Mouse (Mus musculus) activated CD4-positive, CD25-positive, alpha-beta regulatory T cell, adult 4 months (primary cell): ENCODE results near the gene Sdk1. TPM values are rescaled to one million over a fixed set of nuclear protein-coding genes. Genes with fewer than 3 reads are reported as not detected.

Source experiments
- ATAC-seq: one replicate; pipeline ENCODE4 v1.8.0; 2017
- polyA plus RNA-seq, 2 experiments: library from polyadenylated mRNA; unstranded; fragments of 100-300 nt; shearing (Covaris generic); gene quantifications; one replicate each; pipeline ENCODE4 v1.2.1; 2017

Gene Sdk1
- polyA plus RNA-seq, 2 experiments from 2014 or later = 0.19 TPM; not detected in 1

GRCm38 (mm10) chr5:141646621-141647020 lies 405.3 kb downstream of the Sdk1 start:
- no peak for ATAC-seq

- ATAC-seq = no peak
Measured at GRCm38 (mm10) chr5:141649831-141650375, 408.6 kb downstream of the Sdk1 start.

- ATAC-seq = no peak
Measured at GRCm38 (mm10) chr5:141651690-141652377, 410.5 kb downstream of the Sdk1 start.

GRCm38 (mm10) chr5:141676371-141676770 lies 435.1 kb downstream of the Sdk1 start:
- ATAC-seq = no peak

GRCm38 (mm10) chr5:141677034-141677433 lies 435.7 kb downstream of the Sdk1 start:
- ATAC-seq = no peak

GRCm38 (mm10) chr5:141677841-141678240 lies 436.6 kb downstream of the Sdk1 start:
- no peak for ATAC-seq

- no peak for ATAC-seq
Measured at GRCm38 (mm10) chr5:141686876-141687420, 445.7 kb downstream of the Sdk1 start.

GRCm38 (mm10) chr5:141689442-141690105 lies 448.3 kb downstream of the Sdk1 start:
- no peak for ATAC-seq

GRCm38 (mm10) chr5:141691482-141691975 lies 450.2 kb downstream of the Sdk1 start:
- no peak for ATAC-seq

- ATAC-seq = no peak
Measured at GRCm38 (mm10) chr5:141693716-141694115, 452.4 kb downstream of the Sdk1 start.

GRCm38 (mm10) chr5:141694901-141695300 lies 453.6 kb downstream of the Sdk1 start:
- ATAC-seq = no peak

GRCm38 (mm10) chr5:141698406-141698805 lies 457.1 kb downstream of the Sdk1 start:
- no peak for ATAC-seq

- no peak for ATAC-seq
Measured at GRCm38 (mm10) chr5:141720751-141721150, 479.5 kb downstream of the Sdk1 start.

GRCm38 (mm10) chr5:141727968-141728367 lies 486.7 kb downstream of the Sdk1 start:
- ATAC-seq = no peak

GRCm38 (mm10) chr5:141730006-141730405 lies 488.7 kb downstream of the Sdk1 start:
- no peak for ATAC-seq

- no peak for ATAC-seq
Measured at GRCm38 (mm10) chr5:141738725-141739124, 497.4 kb downstream of the Sdk1 start.

GRCm38 (mm10) chr5:141748793-141749192 lies 507.5 kb downstream of the Sdk1 start:
- no peak for ATAC-seq

- no peak for ATAC-seq
Measured at GRCm38 (mm10) chr5:141754278-141754677, 513.0 kb downstream of the Sdk1 start.

GRCm38 (mm10) chr5:141758885-141759284 lies 517.6 kb downstream of the Sdk1 start:
- ATAC-seq = no peak

GRCm38 (mm10) chr5:141764111-141764510 lies 522.8 kb downstream of the Sdk1 start:
- no peak for ATAC-seq

- ATAC-seq = no peak
Measured at GRCm38 (mm10) chr5:141768761-141769515, 527.6 kb downstream of the Sdk1 start.

GRCm38 (mm10) chr5:141771516-141771915 lies 530.2 kb downstream of the Sdk1 start:
- ATAC-seq = no peak

GRCm38 (mm10) chr5:141778231-141778630 lies 536.9 kb downstream of the Sdk1 start:
- ATAC-seq = no peak
